Mouse (Mus musculus) mouse embryonic stem cell (cell line): Measurements from ENCODE around the gene Ppp1r12a.

ENCODE experiments used
- in situ Hi-C, 2 experiments: fragments of 300-500 bp; cut with MboI; formaldehyde crosslinking; loops; 1 replicate in 1 of 2; 3 replicates in 1 of 2; pipeline ENCODE4 v1.14.3; 2019 to 2020; ENCODE audit warnings: low sequenced_read_pairs in 2 of 2, low pct_unique_long_range_greater_than_20kb in 1 of 2, mixed read lengths in 1 of 2; ENCODE audit not compliant: unreplicated experiment in 1 of 2

Gene Ppp1r12a

DNA sequence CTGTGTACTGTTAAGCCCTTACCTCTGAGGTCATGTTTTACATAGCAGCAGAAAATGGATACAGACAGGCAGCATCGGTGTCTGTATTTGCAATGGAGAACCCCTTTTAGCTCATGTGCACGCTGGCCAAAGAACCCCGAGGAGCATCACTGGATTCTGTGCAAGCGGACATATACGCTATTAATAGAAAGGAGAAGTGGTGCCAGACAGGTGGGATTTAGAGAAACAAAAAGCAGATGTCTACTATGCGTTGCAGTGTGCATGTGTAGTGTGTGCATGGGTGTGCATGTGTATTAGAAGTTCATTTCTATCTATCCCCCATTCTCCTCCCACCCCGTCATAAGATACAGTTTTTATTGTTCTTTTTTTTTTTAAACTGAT is 6.3 kb upstream of the Ppp1r12a start:
- in situ Hi-C loops, result loop anchor here (25.0 kb wide), 1 partner anchor 282 kb away; no protein-coding TSS in a partner anchor

DNA sequence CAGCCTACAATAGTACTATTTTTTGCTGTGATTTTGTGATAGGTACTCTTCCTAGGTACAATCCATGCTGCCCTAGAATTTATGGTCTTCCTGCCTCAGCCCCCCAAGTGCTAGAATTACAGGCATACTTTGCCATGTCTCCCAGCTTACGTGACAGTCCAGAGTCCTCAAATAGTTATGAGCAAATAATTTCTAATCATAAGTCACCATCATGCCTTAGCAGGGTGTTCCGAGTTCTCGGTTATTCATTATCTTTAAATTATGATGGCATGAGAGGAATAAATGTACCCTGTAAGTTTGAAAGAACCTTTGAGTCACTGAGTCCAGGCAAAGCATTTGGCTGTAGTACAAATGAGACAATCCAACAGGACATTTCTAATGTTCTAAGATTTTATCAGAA is 5.9 kb upstream of the Ppp1r12a start:
- in situ Hi-C loops, result loop anchor here (25.0 kb wide), 1 partner anchor 281 kb away; no protein-coding TSS in a partner anchor

DNA sequence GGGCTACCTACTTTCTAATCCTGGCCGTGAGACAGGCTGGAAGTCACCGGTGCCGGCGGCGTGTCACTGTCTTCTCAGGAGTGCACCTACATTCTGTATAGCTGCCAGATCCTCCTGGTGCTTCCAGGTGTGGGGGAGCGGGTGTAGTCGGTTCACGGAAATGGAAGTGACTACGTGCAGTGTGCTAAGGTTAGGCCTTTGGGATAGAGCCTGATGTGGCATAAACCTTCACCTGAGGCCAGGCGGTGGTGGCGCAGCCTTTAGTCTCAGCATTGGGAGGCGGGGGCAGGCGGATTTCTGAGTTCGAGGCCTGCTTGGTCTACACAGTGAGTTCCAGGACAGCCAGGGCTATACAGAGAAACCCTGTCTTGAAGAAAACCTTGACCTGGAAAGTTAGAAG is 3.0 kb upstream of the Ppp1r12a start:
- in situ Hi-C loops, result loop anchor here (25.0 kb wide), 1 partner anchor 278 kb away; no protein-coding TSS in a partner anchor

DNA sequence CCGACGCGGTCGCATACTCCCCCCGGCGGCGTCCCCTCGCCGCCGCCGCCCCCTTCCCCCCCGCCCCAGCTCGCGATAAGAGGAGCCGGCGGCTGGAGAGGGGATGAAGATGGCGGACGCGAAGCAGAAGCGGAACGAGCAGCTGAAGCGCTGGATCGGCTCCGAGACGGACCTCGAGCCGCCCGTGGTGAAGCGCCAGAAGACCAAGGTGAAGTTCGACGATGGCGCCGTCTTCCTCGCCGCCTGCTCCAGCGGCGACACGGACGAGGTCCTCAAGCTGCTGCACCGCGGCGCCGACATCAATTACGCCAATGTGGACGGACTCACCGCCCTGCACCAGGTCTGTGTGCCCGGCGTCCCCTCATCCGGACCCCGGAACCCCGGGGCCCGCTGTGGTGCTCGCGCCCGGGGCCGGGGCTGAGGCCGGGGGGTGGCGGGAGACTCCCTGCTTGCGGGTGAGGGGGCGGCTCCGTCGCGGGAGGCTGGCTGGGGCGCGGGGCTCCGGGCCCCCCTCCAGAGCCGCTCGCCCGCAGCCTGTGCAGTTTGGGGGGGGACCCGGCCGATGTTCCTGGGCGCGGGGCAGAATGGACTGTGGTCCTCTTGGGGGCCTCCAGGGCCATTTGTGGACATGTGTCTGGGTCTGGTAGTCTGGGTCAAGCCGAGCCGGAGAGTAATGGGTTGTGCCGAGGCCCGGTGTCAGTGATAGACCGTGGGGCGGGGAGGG is 466 bp downstream of the Ppp1r12a start:
- in situ Hi-C loops, result loop anchor here (25.0 kb wide), 1 partner anchor 275 kb away; no protein-coding TSS in a partner anchor

DNA sequence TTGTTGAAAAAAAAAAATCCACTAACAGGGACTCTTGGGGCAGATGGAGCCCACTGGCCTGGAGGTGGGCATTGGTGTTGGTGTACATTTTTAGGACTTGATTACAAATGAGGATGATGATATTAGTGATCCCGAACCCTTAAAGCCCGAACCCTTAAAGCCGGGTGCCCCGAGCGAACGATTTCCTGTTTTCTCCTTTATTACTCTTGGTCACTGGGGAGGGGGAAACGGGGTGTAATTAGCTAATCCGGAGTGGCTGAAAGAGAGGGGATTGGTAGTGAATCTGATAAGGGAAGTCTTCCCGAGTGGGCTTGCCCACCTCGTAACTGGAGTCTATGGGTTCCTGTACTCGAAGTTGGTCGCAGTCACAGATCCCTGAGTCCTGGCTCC is 1.0 kb downstream of the Ppp1r12a start:
- in situ Hi-C loops, result loop anchor here (25.0 kb wide), 1 partner anchor 274 kb away; no protein-coding TSS in a partner anchor

DNA sequence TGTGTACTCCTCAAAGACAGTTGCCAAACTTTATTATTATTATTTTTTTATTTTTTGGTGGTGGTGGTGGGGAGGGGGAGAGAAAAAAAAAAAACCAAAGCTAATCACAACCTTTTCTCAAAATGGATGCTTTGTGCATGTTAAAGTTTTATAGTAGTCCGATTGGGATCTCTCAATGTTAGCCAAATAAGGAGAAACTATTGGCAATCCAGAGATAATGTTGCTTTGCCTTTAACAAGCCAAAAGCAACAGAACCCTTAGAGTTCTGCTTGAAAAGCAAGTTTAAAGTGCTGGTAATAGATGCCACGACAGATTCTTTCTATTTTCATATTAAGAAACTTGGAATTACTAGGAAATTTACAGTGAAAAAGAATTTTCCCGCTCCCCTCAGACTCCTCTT is 1.5 kb downstream of the Ppp1r12a start:
- in situ Hi-C loops, result loop anchor here (25.0 kb wide), 1 partner anchor 274 kb away; no protein-coding TSS in a partner anchor

DNA sequence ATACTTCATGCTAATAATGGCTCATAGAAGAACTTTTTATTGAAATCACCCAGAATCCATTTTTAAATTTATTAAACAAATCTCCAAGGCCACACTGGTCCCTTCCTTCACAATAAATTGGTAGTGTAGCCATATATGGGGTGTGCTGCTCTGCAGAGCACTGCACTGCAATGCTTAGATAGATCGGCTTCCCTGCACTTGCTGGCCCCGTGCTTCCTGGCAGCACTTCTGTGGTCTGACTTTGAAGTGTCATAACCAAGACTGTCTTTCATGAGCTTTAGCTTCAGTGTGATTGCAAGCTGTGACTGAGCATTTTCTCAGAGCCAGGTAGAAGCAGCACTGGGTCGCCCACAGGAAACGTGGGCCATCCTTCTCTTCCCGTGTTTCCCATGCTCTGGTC is 5.8 kb downstream of the Ppp1r12a start:
- in situ Hi-C loops, result loop anchor here (25.0 kb wide), 1 partner anchor 269 kb away; no protein-coding TSS in a partner anchor

DNA sequence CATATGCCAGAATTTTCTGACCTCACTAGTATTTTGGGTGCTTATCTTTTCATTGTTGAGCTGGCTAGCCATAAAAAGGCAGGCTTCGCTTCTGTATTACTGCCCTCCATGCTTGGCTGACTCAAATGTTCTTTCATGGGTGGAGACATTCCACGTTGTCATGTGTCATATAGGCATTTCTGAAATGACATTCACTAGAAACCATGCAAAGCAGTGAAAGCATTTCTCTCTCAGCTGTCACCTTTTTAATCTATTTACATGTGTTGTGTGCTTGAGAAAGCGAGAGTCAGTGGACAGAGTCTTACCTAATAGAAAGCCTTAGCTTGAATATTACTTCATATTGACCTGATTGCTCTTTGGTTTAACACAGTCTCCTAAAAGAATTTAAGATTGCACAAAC is 8.8 kb downstream of the Ppp1r12a start:
- in situ Hi-C loops, result loop anchor here (25.0 kb wide), 1 partner anchor 266 kb away; no protein-coding TSS in a partner anchor

DNA sequence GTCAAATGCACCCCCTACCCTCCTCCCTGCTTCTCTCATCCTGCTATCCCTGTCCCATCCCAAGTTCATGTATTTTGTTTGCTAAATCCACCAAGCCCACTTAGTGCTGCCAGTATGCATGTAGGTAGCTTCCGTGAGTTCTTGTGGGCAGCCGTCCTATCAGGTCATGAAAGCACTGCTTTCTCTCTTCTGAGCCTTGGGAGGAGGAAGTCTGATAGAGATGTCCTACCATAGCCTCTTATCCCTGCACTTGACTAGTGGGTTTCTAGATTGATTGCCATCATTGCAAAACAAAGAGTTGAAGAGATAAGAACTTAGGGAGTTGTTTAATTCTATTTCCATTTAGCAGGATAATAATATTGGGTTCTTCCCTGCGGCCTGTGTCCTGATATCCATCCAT is 9.6 kb downstream of the Ppp1r12a start:
- in situ Hi-C loops, result loop anchor here (25.0 kb wide), 1 partner anchor 266 kb away; no protein-coding TSS in a partner anchor

DNA sequence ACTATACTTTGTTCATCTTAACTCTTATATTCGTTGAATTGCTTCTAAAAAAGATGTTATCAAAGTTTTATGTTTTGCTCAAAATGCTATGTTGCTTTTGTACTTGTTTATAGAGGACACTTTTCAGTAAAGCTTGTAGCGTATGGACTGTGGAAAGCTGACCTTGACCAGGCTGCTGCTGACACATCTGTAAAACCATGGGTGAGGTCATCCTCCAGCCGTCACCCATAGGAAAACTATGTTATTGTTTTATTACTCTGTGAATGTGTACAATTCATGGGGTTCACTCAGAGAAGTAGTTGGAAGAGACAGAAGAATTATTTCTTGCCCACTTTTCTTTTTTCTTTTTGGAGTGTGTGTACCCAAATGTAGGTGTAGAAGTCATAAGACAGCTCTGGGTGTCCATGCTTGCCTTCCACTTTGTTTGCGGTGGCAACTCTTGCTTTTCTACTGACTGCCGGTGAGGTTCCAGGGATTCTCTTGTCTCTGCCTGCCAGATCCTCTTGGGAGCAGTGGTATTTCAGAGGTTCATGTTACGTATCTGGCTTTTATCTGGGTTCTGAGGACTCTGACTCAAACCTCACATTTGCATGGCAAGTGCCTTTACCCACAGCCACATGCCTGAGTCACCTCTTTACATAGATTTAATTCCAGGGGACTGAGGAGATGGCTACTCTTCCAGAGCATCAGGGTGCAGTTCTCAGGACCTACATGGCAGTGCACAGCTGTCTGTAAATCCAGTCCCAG is 11.0 kb downstream of the Ppp1r12a start:
- in situ Hi-C loops, result loop anchor here (25.0 kb wide), 1 partner anchor 264 kb away; no protein-coding TSS in a partner anchor

DNA sequence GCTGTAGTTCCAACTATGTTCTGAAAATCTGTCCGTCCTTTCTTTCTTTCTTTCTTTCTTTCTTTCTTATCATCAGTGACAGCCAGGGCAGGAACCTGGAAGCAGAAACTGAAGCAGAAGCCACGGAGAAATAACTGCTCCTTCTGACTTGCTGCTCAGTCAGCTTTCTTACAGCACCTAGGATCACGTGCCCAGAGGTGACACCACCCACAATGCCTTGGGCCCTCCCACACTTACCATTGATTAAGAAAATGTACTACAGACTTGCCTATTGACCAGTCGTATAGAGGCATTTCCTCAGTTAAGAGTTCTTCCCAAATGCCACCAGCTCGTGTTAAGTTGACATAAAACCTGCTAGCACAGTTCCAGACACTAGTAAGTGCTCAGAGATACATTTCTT is 12.1 kb downstream of the Ppp1r12a start:
- in situ Hi-C loops, result loop anchor here (25.0 kb wide), 1 partner anchor 263 kb away; no protein-coding TSS in a partner anchor

DNA sequence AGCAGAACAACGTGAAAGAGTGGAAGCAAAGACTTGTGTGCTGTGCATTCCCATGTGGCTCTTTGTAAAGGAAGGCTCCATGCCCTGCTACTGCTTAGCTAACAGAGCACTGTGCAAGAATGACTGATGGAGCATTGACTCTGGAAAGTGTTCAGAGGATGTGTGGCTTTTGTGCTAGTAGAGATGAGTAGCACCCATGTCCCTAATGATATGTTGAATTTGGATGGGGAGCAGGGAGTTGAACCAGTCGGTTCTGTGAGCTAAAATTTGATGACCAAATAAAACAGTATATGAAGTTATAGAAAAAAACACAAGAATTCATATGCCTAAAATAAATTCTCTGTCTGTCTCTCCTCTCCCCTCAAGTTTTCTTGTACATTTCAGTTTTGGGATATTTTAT is 13.9 kb downstream of the Ppp1r12a start:
- in situ Hi-C loops, result no loop called here

DNA sequence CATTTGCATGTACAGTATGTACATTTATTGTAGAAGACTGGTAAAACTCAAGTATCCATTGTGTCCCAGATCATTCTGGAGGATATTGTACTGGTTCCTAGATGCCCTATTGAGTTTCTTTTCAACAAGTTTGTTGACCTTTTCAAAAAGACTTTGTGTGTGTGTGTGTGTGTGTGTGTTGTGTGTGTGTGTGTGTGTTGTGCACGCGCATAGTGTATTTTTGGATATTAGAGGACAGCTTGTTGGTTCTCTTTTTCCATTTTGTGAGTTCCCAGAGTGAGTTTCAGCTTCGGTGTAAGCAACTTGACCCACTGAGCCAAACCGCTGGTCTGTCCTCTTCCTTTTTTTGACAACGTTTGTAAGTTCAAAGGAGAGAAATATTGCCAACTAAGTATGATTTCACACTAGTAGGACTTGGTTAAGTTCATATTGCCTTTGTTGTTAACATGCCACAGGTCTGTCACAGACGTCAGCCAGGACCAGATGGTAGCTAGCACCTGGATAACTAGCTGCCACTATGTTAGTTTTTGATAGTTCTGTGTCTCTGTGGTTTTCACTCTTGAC is 16.4 kb downstream of the Ppp1r12a start:
- in situ Hi-C loops, result no loop called here

DNA sequence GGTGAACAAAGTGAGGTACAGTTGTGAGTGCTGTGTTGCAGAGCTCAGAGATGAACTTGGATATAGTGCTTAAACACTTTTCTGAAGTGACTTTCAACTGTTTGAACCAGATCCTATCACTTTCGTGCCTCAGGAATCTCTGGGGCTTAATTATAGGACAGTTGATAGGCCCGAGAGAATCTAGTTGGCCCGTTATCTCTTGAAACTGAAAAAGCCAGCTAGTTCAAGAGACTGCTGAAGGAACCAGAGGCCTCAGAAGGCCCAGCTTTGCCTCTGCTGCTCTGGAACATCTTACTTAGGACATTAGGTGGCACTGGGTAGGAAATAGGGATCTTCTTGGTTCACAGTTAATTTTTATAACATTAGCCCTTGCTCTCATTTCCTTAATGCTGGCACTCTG is 17.4 kb downstream of the Ppp1r12a start:
- in situ Hi-C loops, result no loop called here

DNA sequence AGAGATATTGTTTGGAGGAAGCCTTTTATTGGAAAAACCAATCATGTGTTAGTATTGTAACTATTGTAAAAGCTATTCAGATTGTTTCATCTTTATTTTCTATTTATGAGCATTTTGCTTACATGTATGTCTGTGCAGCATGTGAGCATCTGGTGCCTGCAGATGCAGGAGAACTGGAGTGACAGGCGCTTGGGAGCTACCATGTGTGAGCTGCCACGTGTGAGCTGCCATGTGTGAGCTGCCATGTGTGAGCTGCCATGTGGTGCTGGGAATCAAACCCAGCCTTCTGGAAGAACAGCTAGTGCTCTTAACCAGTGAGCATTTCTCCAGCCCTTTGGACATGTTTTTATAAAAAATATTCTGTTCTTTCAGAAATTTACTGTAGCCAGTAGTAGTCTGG is 18.3 kb downstream of the Ppp1r12a start:
- in situ Hi-C loops, result no loop called here

DNA sequence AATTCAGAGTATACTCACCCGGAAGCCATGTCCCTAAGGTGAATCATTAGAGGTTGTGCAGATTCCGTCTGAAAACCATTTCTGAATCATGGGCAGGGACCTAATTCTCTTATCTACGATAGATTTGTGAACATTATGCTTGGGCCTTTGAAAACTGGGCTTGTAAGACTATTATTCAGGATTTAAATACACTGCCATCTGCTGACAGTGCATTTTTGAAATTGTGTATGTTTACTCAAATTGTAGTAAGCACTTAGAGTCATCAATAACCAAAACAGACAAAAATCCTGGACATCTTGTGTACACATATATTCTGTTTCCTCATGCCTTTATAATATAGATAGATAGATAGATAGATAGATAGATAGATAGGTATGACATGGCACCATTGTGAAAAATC is 19.9 kb downstream of the Ppp1r12a start:
- in situ Hi-C loops, result no loop called here

DNA sequence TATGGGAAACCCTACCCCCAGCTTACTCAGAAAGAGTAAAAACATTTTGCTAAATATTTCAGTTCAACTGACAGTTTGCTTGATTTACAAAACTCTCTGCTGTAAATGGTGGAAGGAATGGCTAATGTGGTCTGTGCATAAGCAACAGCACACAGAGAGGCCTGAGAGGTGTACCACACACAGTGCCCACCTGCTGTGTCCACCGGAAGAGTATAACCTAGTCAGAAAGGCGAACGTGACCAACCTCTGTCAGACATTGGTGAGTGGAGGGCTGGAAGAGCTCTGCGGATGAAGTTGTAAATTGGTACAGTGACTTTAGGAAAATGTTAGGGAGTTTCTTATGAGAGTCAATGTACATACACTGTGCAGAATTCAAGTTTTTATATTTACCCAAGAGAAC is 20.4 kb downstream of the Ppp1r12a start:
- in situ Hi-C loops, result no loop called here

DNA sequence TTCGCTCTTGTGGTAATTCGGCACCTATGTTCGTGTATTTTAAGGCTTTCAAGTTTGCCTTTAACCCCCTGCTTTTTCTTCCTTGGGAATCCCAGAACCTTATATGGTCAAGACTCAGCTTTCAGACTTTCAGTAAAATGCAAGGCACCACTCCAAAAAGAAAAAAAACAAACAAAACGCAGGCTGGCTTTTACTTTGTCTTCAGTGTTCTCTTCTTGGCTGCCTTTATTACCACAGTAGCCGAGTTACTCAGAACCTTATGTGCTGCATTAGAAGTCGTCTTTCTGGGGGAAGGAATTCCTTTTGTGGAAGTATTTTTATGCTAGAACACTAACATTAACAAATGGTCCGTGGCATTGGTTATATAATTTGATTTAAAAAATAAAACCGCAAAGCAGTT is 22.8 kb downstream of the Ppp1r12a start:
- in situ Hi-C loops, result no loop called here

DNA sequence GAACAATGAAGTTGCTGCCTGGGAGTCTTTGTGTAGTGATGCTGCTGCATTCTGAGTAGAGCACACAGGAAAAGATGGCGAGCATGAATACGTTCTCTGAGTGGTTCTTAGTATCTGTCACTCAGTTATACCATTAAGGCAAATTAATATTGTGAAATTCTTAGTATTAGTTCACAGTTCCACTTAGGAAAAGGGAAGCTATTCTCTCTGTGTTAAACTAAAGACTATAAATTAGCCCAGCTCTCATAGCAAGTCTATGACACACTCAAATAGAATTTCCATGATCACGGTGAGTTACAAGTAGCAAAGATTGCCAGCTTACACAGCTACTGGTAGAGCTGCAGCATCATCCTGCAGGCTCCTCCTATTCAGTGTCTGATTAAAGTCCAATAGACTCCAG is 23.3 kb downstream of the Ppp1r12a start:
- in situ Hi-C loops, result no loop called here
